Mouse (Mus musculus): ENCODE measurements at regions not wholly inside any gene's neighbourhood (a gene's known extent, or its start where the extent isn't known, plus 50 kb on each side); places are given as distances from the start of the nearest gene placed in this dataset.

- TF ChIP-seq POLR2A (IDR thresholded peaks at IDR 0.05; ENCODE audit: borderline replicate concordance, extremely low read depth, insufficient read depth, insufficient read length, poor library complexity, severe bottlenecking) (no peak), CTCF (IDR thresholded peaks at IDR 0.05; ENCODE audit: borderline replicate concordance, extremely low read depth, insufficient read depth, insufficient read length) (no peak)
Measured at GRCm38 (mm10) chr16:76438093-76438883, 64.7 kb upstream of the Nrip1 start.

All from brain, embryonic 14.5 days (tissue).